Mouse (Mus musculus) olfactory bulb, adult 2 months (tissue): ENCODE data around the gene Setd1b. TPM values are rescaled to one million over a fixed set of nuclear protein-coding genes. Genes with fewer than 3 reads are reported as not detected.

Experiments
- H3K27ac ChIP-seq: fragments of 200-500 bp; 2 replicates; pipeline ENCODE4 v1.5.1; 2012; ENCODE audit warnings: low read depth, low read length; ENCODE audit not compliant: insufficient read depth
- H3K4me1 ChIP-seq: fragments of 200-500 bp; 2 replicates; pipeline ENCODE4 v1.6.1; 2012; ENCODE audit warnings: low read length; ENCODE audit not compliant: control insufficient read depth, insufficient read depth
- H3K4me3 ChIP-seq: fragments of 200-500 bp; 2 replicates; pipeline ENCODE4 v1.5.1; 2012; ENCODE audit warnings: mild to moderate bottlenecking, low read depth, low read length, moderate library complexity; ENCODE audit not compliant: insufficient read depth
- CTCF ChIP-seq: fragments of 200-500 bp; IDR thresholded peaks from 2 replicates; pipeline ENCODE4 v1.5.1; 2012; ENCODE audit warnings: low read depth, mild to moderate bottlenecking, low read length, moderate library complexity; ENCODE audit not compliant: insufficient read depth
- POLR2A ChIP-seq: fragments of 200-500 bp; IDR thresholded peaks from 2 replicates; pipeline ENCODE4 v1.6.1; 2012; ENCODE audit warnings: mild to moderate bottlenecking, low read depth, low read length, moderate library complexity; ENCODE audit not compliant: insufficient read depth
- WGBS: fragments of 180-500 bp; shearing (Covaris S2); methylation state at CpG from one replicate; pipeline ENCODE4 v1.1.7; 2018; 5-methylcytosine and 5-hydroxymethylcytosine counted together
- polyA plus RNA-seq: library from polyadenylated mRNA; stranded (reverse); fragments of >200 nt; gene quantifications from 2 replicates; pipeline ENCODE4 v1.2.4, GENCODE M21; 2012; ENCODE audit warnings: low replicate concordance; ENCODE audit not compliant: missing spikeins, insufficient read depth, insufficient read length

The Setd1b gene
- polyA plus RNA-seq, 1 experiment = not detected

- H3K4me3 ChIP-seq = peak overlapping the region; percentile 4; the same call in 1 of the 2 replicates
- no peak for TF ChIP-seq POLR2A
- peak; percentile 98 for TF ChIP-seq CTCF
- peak overlapping the region; percentile 76 for H3K27ac ChIP-seq
- WGBS = 14% methylated on average over 18 of the region's 18 CpGs
- H3K4me1 ChIP-seq = peaks cover 77% of the 10 kb centered on the region
These were observed 8.8 kb upstream of the Setd1b start for GRCm38 (mm10) chr5:123133083-123133783.

GRCm38 (mm10) chr5:123133784-123134143, 8.2 kb upstream of the Setd1b start:
- TF ChIP-seq CTCF = no peak
- TF ChIP-seq POLR2A = no peak
- Histone ChIP-seq H3K4me1 (peaks cover 76% of the 10 kb centered on the region), H3K4me3 (peak overlapping the region; percentile 4; the same call in 1 of the 2 replicates), H3K27ac (peak overlapping the region; percentile 76)
- 8% methylated on average over 7 of the region's 7 CpGs for WGBS

- 9% methylated on average over 13 of the region's 13 CpGs for WGBS
- Histone ChIP-seq H3K4me3 (no peak overlapping the region), H3K4me1 (peaks cover 76% of the 10 kb centered on the region), H3K27ac (peak overlapping the region; percentile 84)
- TF ChIP-seq POLR2A = no peak
- no peak for TF ChIP-seq CTCF
These were observed 7.7 kb upstream of the Setd1b start for GRCm38 (mm10) chr5:123134186-123134874.

GRCm38 (mm10) chr5:123134875-123135382, 7.1 kb upstream of the Setd1b start:
- TF ChIP-seq POLR2A (no peak), CTCF (no peak)
- 22% methylated on average over 8 of the region's 8 CpGs for WGBS
- peaks cover 75% of the 10 kb centered on the region for H3K4me1 ChIP-seq
- peak overlapping the region; percentile 61 for H3K4me3 ChIP-seq
- H3K27ac ChIP-seq = peak overlapping the region; percentile 84

- WGBS = 4% methylated on average over 30 of the region's 30 CpGs
- TF ChIP-seq CTCF = no peak
- no peak for TF ChIP-seq POLR2A
- peak overlapping the region; percentile 61 for H3K4me3 ChIP-seq
- peaks cover 74% of the 10 kb centered on the region for H3K4me1 ChIP-seq
- H3K27ac ChIP-seq = peak overlapping the region; percentile 84
These were observed 6.3 kb upstream of the Setd1b start for GRCm38 (mm10) chr5:123135471-123136360.

- TF ChIP-seq CTCF (no peak), POLR2A (no peak)
- Histone ChIP-seq H3K4me1 (peaks cover 67% of the 10 kb centered on the region), H3K4me3 (peak overlapping the region; percentile 61), H3K27ac (peak overlapping the region; percentile 84)
- 2% methylated on average over 13 of the region's 13 CpGs for WGBS
These were observed 5.5 kb upstream of the Setd1b start for GRCm38 (mm10) chr5:123136361-123137043.

- peaks cover 60% of the 10 kb centered on the region for H3K4me1 ChIP-seq
- H3K4me3 ChIP-seq = peak overlapping the region; percentile 61
- H3K27ac ChIP-seq = peak overlapping the region; percentile 84
- 2% methylated on average over 20 of the region's 20 CpGs for WGBS
- TF ChIP-seq POLR2A (no peak), CTCF (no peak)
These were observed 4.7 kb upstream of the Setd1b start for GRCm38 (mm10) chr5:123137044-123137909.
